In genomic region chr10:30778240-30778639, GRCm38 (mm10) we compare ENCODE assay signal across 9 mouse cellular contexts. TPM values are rescaled to one million over a fixed set of nuclear protein-coding genes. Genes with fewer than 3 reads are reported as not detected.
DNase-seq lines count a peak whose midpoint lies in the region; ATAC-seq and TF ChIP-seq lines count a peak whose summit lies in the region.
"Had no signal": no experiment of that assay in that cellular context is flagged by ENCODE, and none has a peak within 500 bp of the region (broad histone marks: within the 10 kb centered on the region; RNA-seq: fewer than 3 reads in every experiment).

No protein-coding gene starts in this region.

- no peak for TF ChIP-seq POLR2A in spleen, adult 2 months (IDR thresholded peaks at IDR 0.05; ENCODE audit: low read depth, low read length)

- ATAC-seq in embryonic facial prominence, embryonic 14.5 days (ENCODE audit: low read depth) = 0 out of 2 replicates have a peak, but pooled peaks have one; percentile 53
- no peak for ATAC-seq in heart, embryonic 12.5 days (ENCODE audit: insufficient number of reproducible peaks, low FRiP score)
- no peak for ATAC-seq in stomach, embryonic 16.5 days (ENCODE audit: insufficient read depth, low FRiP score)

- H3K9me3 ChIP-seq in embryonic facial prominence, embryonic 14.5 days (ENCODE audit: control insufficient read depth, low read length) = no peaks in the 10 kb centered on the region
- H3K9me3 ChIP-seq in embryonic facial prominence, embryonic 10.5 days = no peaks in the 10 kb centered on the region
- H3K9me3 ChIP-seq in heart, embryonic 12.5 days (replicated peaks) = no peaks in the 10 kb centered on the region
- H3K9me3 ChIP-seq in stomach, embryonic 16.5 days (replicated peaks; ENCODE audit: control insufficient read depth, low read length) = no peaks in the 10 kb centered on the region

- 52% methylated on average over 3 of the region's 3 CpGs for WGBS in embryonic facial prominence, embryonic 14.5 days
- WGBS in embryonic facial prominence, embryonic 10.5 days = 80% methylated on average over 3 of the region's 3 CpGs
- 71% methylated on average over 3 of the region's 3 CpGs for WGBS in spleen, adult 2 months
- 55% methylated on average over 3 of the region's 3 CpGs for WGBS in heart, embryonic 12.5 days
- 59% methylated on average over 3 of the region's 3 CpGs for WGBS in stomach, embryonic 16.5 days

- no peak overlapping the region for H3K27ac ChIP-seq in embryonic facial prominence, embryonic 14.5 days (replicated peaks; ENCODE audit: low read depth, low read length)
- H3K27ac ChIP-seq in embryonic facial prominence, embryonic 10.5 days (replicated peaks) = no peak overlapping the region
- H3K27ac ChIP-seq in spleen, adult 2 months (ENCODE audit: insufficient read depth, low read length) = 0 out of 2 replicates have a peak overlapping the region, but pooled peaks have one; percentile 8
- peak overlapping the region; percentile 20; the same call in 1 of the 2 replicates for H3K27ac ChIP-seq in heart, embryonic 12.5 days (ENCODE audit: poor library complexity, severe bottlenecking)
- peak overlapping the region; percentile 11; the same call in 1 of the 2 replicates for H3K27ac ChIP-seq in stomach, embryonic 16.5 days (ENCODE audit: low read length)
- H3K27ac ChIP-seq: left cerebral cortex, adult 2 months had no signal

- H3K9ac ChIP-seq in embryonic facial prominence, embryonic 14.5 days (ENCODE audit: low read depth, low read length) = no peak overlapping the region
- H3K9ac ChIP-seq in heart, embryonic 12.5 days = no peak overlapping the region
- no peak overlapping the region for H3K9ac ChIP-seq in stomach, embryonic 16.5 days (ENCODE audit: low read length)

- no peak for DNase-seq in embryonic facial prominence, embryonic 14.5 days (ENCODE audit: low spot score)
- DNase-seq in embryonic facial prominence, embryonic 10.5 days (ENCODE audit: low spot score) = no peak
- DNase-seq in spleen, adult 2 months (ENCODE audit: low read depth in 1 of 2, low spot score in 2 of 2) = no peak
- no peak for DNase-seq in spleen, postnatal 4 days (ENCODE audit: low spot score in 2 of 2)
- no peak for DNase-seq in urinary bladder, postnatal 4 days (ENCODE audit: low spot score in 2 of 2)
- no peak for DNase-seq in right cerebral cortex, postnatal 4 days

- no peaks in the 10 kb centered on the region for H3K27me3 ChIP-seq in embryonic facial prominence, embryonic 14.5 days (replicated peaks; ENCODE audit: control insufficient read depth, insufficient read depth, low read length)
- H3K27me3 ChIP-seq in embryonic facial prominence, embryonic 10.5 days (replicated peaks; ENCODE audit: low read depth, poor library complexity, severe bottlenecking) = no peaks in the 10 kb centered on the region
- no peaks in the 10 kb centered on the region for H3K27me3 ChIP-seq in spleen, adult 2 months (ENCODE audit: control insufficient read depth, insufficient read depth, low read length)
- H3K27me3 ChIP-seq in heart, embryonic 12.5 days (replicated peaks) = no peaks in the 10 kb centered on the region
- H3K27me3 ChIP-seq in stomach, embryonic 16.5 days (ENCODE audit: control insufficient read depth, insufficient read depth, low read length) = no peaks in the 10 kb centered on the region

- H3K4me1 ChIP-seq in embryonic facial prominence, embryonic 14.5 days (ENCODE audit: control insufficient read depth, insufficient read depth, low read length) = no peaks in the 10 kb centered on the region
- no peaks in the 10 kb centered on the region for H3K4me1 ChIP-seq in embryonic facial prominence, embryonic 10.5 days
- peaks cover 6% of the 10 kb centered on the region for H3K4me1 ChIP-seq in spleen, adult 2 months (ENCODE audit: control insufficient read depth, insufficient read depth, insufficient read length)
- peaks cover 6% of the 10 kb centered on the region for H3K4me1 ChIP-seq in heart, embryonic 12.5 days (replicated peaks)
- H3K4me1 ChIP-seq in stomach, embryonic 16.5 days (ENCODE audit: control insufficient read depth, insufficient read depth, low read length) = no peaks in the 10 kb centered on the region

- H3K36me3 ChIP-seq in embryonic facial prominence, embryonic 14.5 days (ENCODE audit: control insufficient read depth, insufficient read depth, low read length) = no peaks in the 10 kb centered on the region
- peaks cover 8% of the 10 kb centered on the region; the same call in 1 of the 2 replicates for H3K36me3 ChIP-seq in embryonic facial prominence, embryonic 10.5 days (replicated peaks)
- H3K36me3 ChIP-seq in spleen, adult 2 months (ENCODE audit: control insufficient read depth, insufficient read depth, low read length) = no peaks in the 10 kb centered on the region
- peaks cover 9% of the 10 kb centered on the region; the same call in 1 of the 2 replicates for H3K36me3 ChIP-seq in heart, embryonic 12.5 days
- no peaks in the 10 kb centered on the region for H3K36me3 ChIP-seq in stomach, embryonic 16.5 days (ENCODE audit: control insufficient read depth, insufficient read depth, low read length)

- no peak overlapping the region for H3K4me3 ChIP-seq in embryonic facial prominence, embryonic 14.5 days (ENCODE audit: low read depth, low read length)
- no peak overlapping the region for H3K4me3 ChIP-seq in embryonic facial prominence, embryonic 10.5 days
- H3K4me3 ChIP-seq in spleen, adult 2 months (ENCODE audit: extremely low read depth, insufficient read depth, insufficient read length) = no peak overlapping the region
- no peak overlapping the region for H3K4me3 ChIP-seq in heart, embryonic 12.5 days
- H3K4me3 ChIP-seq in stomach, embryonic 16.5 days (replicated peaks; ENCODE audit: low read length) = no peak overlapping the region
- H3K4me3 ChIP-seq: left cerebral cortex, adult 2 months had no signal

- H3K4me2 ChIP-seq in embryonic facial prominence, embryonic 14.5 days (ENCODE audit: low read depth, low read length) = no peak overlapping the region
- H3K4me2 ChIP-seq in heart, embryonic 12.5 days = no peak overlapping the region
- H3K4me2 ChIP-seq in stomach, embryonic 16.5 days (ENCODE audit: low read depth, low read length) = no peak overlapping the region

- TF ChIP-seq CTCF in spleen, adult 2 months (IDR thresholded peaks at IDR 0.05; ENCODE audit: extremely low read depth, insufficient read depth, insufficient read length, insufficient replicate concordance) = no peak

RNA-seq across cellular contexts. Expression of gene Ncoa7, which starts 24.9 kb away (rescaled TPM):
- 10.6 TPM in 2 replicates for polyA plus RNA-seq in embryonic facial prominence, embryonic 14.5 days (2014; fragmentation: Nextera tagmentation; extraction: Ambion mirVana)
- polyA plus RNA-seq in embryonic facial prominence, embryonic 10.5 days (2016; fragmentation: Nextera tagmentation; extraction: Ambion mirVana) = 7.6 and 8.8 TPM in 2 replicates
- 3.7 and 3.8 TPM in 2 replicates for polyA plus RNA-seq in spleen, adult 2 months (2012; rRNA removed)
- polyA plus RNA-seq in heart, embryonic 12.5 days (2016; fragmentation: Nextera tagmentation; extraction: Ambion mirVana) = 8.7 and 9.1 TPM in 2 replicates
- 9.6 and 11.9 TPM in 2 replicates for polyA plus RNA-seq in stomach, embryonic 16.5 days (2015; fragmentation: Nextera tagmentation; extraction: Ambion mirVana)

Comparison
In these comparisons a context has a peak if more than half of its experiments do, and no peak if none do; other contexts are left out.
1. H3K27ac ChIP-seq: peak in spleen, adult 2 months (single experiment), heart, embryonic 12.5 days (single experiment) and stomach, embryonic 16.5 days (single experiment); none in embryonic facial prominence, embryonic 14.5 days (single experiment) and embryonic facial prominence, embryonic 10.5 days (single experiment).